Mouse (Mus musculus): Measurements from ENCODE around the gene Zmynd15.
"Not testable (repeated sequence)": the region's sequence is repeated elsewhere in the genome, so short reads cannot be mapped to it uniquely, and the experiment has no call there.

Gene Zmynd15

DNA sequence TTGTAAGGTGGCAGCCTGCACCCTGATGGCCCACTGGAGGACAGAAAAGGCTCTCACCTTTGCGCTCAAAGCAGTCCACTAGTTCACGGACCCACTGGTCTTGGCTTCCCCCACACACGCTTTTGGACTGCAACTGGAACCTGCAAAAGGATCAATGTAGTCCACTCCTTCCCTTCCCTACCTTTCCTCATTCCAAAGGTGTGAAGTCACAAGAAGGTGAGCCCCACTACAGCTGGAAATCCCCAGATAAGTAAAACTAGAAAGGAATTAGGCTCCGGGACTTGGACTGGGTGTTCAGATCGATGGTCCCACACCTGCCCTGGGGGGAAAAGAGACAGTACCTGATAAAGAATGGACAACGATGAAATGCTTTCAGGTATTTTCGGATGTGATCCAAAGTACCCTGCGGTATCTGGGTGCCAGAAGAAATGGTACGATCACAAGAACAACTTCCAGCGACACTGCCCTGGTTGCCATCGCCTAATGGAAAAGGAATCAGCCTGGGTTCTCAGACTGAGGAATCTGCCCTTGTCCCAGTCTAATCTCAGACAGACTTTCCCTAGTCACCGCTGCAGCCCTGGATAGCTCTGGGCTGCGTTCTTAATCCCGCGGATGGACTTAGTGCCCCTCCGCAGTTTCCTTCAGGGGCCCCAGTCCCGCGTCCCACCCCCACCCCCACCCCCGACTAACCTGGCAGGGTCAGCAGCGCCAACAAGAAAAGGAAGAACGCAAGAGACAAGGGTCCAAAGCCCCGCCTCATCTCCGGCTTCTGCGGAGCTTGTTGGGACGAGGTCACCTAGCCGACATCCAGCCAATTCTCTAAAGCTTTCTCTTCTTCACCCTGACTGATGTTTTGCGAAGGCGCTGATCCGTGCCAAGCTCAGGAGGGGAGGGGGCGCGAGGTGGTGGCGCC lies at the start of gene Zmynd15:
Gene Zmynd15, plus strand, starts transcription at position 746 of the 913 bp plus-strand sequence.
- no peak for DNase-seq (ENCODE audit: low spot score in 2 of 2)

DNA sequence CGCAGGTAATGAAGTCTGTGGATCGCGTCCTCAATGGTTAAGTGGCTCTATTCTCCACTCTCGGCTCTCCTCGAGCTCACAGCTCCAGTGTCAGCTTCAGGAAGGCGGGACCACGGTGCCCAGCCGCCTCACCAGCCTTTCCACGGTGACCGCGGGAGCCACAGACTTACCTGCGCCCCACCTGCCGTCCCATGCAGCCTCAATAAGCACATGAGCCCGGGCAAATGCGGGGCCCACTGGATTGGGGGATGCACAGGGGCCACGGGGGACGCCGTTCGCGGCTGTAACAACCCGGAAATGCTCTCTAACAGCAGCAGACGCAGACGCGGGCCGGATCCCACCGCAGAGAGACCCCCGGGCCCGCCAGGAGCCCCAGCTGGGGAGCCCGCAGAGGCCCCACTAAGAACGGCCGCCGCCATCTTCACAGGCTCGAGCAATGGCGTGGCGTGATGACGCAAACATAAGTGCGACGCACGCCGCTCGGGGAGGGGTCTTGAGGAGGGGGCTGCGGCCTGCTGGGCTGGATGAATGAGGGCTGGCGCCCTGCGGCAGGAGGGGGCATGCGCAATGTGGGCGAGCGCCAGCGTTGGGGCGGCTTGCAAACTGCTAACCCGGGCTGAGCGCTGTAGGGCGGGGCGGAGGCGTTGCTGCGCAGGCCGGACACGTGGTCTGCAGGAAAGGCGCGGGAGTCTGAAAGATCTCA lies 49.5 kb upstream of the Zmynd15 start, which contains the start of gene Pelp1:
Gene Pelp1, minus strand, starts transcription at position 438 of the 703 bp plus-strand sequence.
- peak; percentile 91 to 92 for DNase-seq (ENCODE audit: low spot score in 2 of 2)

DNA sequence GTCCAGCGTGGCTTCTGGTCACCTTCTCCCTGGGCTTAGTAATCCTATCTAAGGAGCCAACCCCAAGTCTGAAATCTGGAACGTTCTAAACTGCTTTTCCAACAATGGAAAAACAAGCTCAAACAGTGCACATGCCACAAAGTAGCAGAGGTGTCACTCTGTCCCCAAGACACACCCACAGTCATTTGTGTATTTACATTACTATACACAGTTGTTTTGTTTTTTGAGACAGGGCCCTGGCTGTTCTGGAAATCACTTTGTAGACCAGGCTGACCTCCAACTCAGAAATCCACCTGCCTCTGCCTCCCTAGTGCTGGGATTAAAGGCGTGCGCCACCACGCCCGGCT lies 49.0 kb upstream of the Zmynd15 start:
- no peak for DNase-seq (ENCODE audit: low spot score in 2 of 2)

DNA sequence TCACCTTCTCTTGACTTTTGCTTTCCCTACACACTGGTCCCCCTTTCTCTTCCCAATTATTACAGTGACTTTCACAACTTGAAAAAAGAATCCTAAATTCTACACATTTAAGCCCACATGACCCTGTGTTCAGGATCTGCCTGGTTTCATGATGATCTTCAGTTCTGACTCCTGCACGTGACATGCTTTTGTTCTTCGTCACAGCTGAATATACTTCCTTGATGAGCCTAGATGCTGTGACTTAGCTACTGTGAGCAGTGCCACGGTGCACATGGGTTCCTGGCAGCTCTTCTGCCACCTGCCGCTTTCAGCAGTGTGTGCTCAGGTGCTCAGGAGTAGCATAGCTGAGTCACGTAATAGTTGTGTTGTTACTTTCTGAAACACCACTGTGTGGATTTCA lies 46.6 kb upstream of the Zmynd15 start:
- DNase-seq (ENCODE audit: low spot score in 2 of 2): no peak

DNA sequence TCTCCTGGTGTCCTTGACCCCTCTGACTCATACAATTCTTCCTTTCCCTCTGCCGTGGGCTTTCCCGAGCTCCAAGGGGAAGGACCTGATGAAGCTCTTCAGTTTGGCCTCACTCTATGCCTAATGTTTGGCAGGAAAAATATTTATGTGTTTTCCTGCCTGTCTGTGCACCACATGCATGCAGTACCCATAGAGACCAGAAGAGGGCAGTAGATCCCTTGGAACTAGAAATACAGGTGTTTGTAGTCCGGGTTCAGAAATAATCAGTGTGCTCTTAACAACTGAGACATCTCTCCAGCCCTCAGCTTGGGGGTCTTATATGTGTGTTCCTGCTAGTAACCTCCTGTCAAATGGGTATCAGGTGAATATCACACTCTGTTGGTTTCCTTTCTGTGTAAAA lies 45.3 kb upstream of the Zmynd15 start:
- peak; percentile 71 to 78 for DNase-seq (ENCODE audit: low spot score in 2 of 2)

DNA sequence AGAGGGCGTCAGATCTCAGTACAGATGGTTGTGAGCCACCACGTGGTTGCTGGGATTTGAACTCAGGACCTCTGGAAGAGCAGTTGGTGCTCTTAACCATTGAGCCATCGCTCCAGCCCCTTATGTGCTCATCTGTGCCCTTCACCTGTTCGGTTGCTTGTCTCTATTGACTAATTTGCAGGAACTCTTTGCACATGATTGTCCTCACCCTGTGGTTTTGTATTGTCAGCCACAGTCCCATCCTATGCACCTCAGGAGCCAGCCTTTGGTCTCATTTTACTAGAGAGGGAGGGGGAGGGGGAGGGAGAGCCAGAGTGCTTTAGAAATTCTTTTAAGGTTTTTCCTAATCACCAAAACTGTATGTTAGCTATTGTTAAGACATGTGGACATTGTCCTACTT lies 41.0 kb upstream of the Zmynd15 start:
- no peak for DNase-seq (ENCODE audit: low spot score in 2 of 2)

DNA sequence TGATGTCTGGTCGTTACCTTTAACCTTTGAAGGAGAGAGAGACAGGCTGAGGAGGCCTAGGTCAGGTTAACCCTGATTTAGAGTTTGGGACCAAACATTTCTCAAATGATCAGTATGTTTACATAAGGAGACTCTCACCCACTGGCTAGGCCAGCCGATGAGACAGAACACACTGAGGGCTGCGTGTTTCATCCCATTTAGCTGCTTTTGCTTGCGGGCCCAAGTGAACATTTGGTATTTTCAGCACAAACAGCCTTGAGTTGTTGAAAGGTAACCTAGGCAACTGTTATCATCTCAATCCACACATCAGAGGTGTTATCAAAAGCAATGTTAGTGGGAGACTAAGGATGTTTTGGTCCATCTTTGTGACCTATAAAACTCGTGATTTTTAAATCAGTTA lies 39.7 kb upstream of the Zmynd15 start:
- DNase-seq (ENCODE audit: low spot score in 2 of 2): no peak

DNA sequence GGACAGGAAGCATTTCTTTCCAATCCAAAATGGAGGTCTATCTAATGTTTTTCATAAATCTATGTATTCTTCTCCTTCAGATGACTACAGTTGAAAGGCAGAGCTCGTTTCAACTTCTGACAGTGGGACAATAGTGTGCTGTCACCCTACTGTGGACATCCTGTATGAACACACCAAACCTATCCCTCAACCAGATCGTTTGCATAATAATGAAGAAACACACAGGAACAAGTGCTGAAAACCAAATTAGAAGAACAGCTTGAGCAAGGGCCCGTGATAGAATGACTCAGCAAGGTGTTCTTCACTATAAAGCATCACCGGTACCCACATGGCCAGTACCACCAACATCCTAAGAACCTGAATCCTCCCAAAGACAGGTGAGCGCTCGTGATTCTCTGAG lies 32.6 kb upstream of the Zmynd15 start:
- not testable (repeated sequence) for DNase-seq (ENCODE audit: low spot score in 2 of 2)

DNA sequence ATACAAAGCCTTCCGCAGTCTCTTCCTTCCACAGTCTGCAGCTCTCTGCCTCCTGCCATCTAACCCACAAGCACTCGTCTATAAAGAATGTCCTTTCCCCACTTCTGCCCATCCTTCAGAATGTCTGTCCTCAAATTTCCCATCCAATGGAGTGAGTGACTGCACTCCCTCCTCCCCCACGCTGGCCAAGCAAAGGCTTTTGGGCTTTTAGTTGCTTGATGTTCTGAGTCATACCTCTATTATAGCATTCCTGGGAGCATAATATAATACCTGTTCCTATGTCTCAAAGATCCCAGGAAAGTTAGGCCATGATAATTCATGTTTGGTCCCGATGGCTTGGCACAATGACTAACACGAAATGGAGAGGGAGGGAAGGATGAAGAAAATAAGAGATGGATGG lies 27.7 kb upstream of the Zmynd15 start:
- DNase-seq (ENCODE audit: low spot score in 2 of 2): no peak

DNA sequence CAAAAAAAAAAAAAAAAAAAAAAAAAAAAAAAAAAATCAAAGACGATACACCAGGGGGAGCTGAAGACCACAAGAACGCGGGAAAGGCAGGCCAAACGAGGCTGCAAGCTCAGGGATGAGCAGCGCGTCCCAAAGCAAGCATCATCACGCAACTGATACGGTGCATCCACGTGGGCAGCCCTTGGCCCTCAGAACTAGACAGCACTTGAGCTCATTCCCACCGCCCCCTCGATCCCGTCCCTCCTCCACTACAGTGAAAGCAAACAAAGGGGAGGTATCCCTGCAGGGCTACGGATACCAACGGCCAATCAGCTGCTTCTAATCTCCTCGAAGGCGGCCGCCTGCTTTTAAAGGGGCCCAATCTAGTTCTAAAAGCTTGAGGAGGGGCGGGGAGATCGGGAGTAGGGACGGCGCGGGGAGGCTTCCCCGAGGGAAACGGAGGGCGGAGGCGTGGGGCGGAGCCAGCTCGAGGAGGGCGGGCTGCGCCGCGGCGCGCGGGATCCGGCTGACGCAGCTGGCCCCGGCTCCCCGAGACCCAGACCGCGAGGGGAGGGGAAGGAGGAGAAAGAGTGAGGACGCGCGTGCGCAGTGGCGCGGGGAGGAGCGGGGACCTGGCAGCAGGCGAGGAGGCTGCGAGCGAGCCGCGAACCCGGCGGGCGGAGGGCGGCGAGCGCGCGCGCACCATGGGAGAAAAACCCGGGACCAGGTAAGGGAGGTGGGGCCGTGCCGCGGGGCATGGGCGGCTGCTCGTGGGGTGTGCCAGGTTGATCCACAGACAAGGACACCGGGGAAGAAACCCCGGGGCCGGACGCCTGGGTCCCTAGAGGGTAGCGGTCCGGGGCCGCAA lies 27.0 kb upstream of the Zmynd15 start, which contains the start of gene Arrb2:
Gene Arrb2, plus strand, starts transcription at position 588 of the 847 bp plus-strand sequence.
- DNase-seq (ENCODE audit: low spot score in 2 of 2): peak; percentile 97 to 99

DNA sequence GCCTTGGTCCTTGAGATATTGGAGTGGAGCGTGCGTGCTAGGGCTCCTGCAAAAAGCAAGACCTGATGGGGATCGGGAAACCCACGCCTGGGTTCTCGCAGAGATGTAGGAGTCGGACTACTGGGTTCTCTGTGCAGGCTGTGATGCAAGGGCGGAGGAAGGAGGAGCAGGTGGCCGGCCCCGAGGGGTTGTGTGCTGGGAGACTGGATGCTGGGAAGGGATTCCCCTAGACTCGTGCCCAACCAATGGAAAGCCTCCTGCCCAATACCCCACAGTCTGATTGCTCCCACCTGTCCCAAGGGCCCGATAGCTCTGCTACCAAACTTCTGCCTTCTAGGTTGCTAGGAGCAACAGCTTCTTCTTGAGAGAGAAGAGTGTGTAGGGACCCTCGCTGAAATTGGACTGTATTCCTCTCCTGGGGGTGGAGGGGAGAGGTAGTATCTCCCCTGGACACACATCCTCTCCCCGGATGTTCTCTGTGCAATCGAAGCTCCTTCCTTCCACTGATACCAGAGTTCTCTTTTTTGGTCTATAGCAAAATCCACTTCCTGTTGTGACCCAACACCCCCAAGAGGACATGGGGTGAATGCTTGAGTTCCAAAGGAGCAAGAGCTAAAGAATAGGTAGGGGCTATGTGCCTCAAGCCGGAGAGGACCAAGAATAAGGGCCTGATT lies 26.2 kb upstream of the Zmynd15 start:
- peak; percentile 57 to 62 for DNase-seq (ENCODE audit: low spot score in 2 of 2)

DNA sequence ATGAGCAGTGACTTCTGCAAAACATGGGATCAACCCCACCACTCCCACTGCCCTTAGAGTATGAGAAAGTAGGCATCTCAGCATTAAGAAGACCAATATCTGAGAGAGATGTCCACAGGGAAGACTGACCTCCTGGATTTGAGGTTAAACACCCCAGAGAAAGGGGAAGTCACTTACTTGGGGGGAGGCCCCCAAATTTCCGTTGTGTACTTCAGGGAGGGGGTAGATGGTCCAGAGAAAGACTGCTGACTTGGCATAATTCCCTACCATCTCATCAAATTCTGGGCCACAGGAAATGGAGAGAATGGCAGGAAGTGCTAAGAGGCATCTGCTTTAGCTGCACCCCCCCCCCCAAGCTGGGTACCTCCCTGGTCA lies 25.7 kb upstream of the Zmynd15 start:
- DNase-seq (ENCODE audit: low spot score in 2 of 2): no peak

DNA sequence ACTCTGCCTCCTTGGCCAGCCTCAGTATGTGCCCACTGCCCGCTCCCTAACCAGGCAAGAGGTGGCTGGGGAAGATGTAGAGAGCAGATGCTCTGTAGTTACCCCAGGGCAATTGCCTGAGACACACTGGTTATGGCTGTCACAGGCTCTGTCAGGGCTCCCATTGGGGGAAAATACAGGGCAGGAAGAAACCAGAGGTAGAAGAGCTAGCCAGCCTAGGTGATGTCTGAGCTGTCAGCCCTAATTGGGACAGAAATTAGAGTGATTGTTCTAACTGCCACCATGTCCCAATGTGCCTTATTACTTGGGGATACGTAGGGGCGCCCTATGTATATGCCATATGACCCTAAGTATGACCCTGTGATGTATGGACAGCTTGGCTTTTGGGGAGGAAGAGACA lies 25.3 kb upstream of the Zmynd15 start:
- DNase-seq (ENCODE audit: low spot score in 2 of 2): no peak

DNA sequence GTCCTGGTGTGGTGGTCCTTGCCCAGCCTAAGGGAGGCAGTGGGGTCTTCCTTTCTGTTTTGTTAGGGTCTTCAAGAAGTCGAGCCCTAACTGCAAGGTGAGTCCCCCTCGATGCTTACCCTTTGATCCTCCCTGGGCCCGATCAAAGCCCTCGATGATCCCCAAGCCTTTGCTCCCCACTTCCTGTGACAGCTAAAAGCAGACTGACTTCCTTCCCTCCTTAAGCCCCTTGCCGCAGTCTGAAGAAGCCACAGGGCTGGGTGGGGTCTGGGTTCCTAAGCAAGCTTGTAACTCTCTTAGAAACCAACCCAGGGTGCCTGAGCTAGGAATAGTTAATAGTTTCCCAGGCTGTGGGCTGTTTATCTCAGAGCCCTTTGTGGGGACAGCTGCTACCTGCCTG lies 23.8 kb upstream of the Zmynd15 start:
- no peak for DNase-seq (ENCODE audit: low spot score in 2 of 2)

DNA sequence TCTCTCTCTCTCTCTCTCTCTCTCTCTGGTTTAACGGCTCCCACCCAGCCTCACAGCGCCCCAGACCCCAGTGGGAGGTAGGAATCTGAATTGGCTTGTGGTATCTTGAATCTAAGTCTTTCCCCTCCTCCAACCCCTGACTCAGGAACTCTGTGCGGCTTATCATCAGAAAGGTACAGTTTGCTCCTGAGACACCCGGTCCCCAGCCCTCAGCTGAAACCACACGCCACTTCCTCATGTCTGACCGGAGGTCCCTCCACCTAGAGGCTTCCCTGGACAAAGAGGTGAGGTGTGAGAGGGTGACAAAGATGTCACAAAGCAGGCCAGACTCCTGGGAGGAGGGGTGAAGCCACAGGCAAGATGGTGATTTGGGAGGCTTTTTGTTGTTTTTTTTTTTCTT lies 21.8 kb upstream of the Zmynd15 start:
- DNase-seq (ENCODE audit: low spot score in 2 of 2): no peak

DNA sequence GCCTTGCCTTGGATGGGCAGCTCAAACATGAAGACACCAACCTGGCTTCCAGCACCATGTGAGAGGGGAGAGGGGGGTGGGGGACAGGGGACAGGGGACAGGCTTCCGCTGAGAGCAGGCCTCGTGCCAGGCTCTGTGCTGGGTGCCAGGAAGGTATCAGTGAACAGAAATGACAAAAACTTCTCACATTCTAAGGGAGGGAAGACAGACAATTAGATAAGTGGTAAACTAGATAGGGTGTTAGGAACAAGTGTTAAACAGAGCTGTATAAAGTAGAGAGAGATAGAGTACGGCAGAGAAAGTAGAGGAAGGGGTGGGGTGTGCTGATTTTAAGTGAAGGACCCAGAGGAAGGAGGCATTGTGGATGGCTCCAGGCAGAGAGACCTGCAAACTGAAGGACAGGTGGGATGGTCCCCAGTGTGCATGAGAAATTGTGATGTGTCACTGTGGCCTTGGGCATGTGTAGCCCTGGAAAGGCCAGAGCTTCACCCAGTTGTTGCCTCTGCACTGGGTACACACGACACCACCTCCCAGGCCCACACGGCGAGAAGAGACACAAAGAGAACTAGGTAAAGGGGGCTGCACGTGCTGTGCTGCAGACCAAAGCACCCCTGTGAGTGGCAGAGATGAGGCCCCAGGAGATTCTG lies 20.4 kb upstream of the Zmynd15 start:
- DNase-seq (ENCODE audit: low spot score in 2 of 2): no peak

DNA sequence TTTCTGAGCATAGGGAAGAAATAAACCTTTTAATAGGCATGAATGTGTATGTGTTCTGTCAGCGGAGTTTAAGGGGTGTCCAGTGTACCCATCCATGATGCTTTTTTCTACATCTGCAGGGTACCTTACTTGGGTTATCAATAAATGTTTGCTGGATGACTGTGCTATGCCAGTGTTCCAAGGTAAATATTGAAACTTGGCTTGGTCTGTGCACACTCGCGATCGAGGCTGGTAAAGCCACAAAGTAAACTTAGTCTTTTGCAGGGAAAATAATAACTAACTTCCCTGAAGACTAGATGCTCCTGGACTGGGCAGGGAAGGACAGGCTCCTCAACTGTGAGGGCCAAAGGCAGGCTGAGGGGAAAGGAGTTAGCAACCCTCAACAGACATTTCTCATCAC lies 18.6 kb upstream of the Zmynd15 start:
- DNase-seq (ENCODE audit: low spot score in 2 of 2): no peak

DNA sequence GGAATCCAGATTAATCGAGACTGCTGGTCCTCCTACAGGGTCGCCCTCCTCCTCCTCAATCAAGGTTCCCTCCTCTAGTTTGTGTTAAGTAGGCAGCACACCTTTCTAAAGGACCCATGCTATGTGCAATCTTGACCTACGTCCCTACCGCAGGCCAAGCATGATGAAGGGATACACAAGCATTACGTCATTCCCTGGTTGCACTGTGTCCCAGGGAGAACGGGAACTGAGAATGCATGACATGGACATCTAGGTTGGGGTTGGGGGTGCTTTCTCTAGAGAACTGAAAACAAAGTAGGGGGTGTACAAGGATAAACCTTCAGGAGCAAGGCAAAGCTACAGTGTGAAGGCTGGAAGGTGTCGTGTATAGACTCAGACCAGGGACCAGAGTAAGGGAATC lies 17.4 kb upstream of the Zmynd15 start:
- no peak for DNase-seq (ENCODE audit: low spot score in 2 of 2)

DNA sequence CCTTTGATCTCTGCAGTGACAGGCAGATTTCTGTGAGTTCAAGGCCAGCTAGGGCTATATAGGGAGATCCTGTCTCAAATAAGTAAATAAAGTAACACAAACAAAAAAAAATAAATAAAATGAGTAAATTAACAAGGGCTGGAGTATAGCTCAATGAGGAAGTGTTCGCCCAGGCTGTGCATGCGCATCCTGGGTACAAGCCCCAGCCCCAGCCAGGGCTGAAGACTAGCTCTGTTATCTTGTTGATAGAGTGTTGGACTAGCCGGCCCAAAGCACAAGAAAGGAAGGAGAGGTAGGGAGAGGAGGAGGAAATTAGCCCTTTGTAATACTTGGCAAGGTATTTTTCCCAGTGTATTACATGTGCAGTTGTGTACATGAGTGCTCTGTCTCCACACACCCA lies 15.3 kb upstream of the Zmynd15 start:
- no peak for DNase-seq (ENCODE audit: low spot score in 2 of 2)

DNA sequence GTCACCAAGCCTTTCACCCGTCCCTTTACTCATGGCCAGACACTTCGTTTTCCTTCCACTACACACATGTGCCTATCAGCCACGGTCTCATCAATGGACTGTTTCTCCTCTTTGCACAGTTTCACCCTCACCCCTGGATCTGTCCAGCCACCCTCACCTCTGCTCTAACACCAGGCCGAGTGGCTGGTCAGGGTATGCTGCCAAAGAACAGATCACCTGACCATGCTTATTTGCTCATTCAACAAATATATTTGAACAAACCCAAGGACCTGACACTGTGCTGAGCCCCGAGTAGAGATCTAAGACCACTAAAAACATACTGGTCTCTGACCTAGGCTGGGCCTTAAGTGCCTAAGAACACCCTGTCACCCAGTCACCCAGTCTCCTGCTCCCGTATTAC lies 14.6 kb upstream of the Zmynd15 start:
- DNase-seq (ENCODE audit: low spot score in 2 of 2): no peak

DNA sequence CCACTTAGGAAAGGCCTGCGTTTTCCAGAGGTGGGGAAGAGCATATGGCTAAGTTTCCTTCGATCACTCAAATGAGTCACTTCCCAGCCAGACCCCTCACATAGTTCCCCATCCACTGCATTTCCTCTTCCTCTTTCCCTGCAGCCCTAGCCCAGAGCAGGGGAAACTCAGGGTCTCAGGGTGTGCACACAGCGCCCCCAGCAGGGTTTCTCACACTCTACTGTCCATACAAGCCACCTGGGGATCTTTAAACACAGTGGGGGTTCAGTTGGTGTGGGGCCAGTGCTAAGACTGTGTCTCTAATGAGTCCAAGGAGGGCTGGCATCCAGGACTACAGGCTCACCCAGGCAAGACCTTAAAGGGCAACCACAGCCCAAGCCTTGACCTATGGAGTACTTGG lies 12.5 kb upstream of the Zmynd15 start:
- DNase-seq (ENCODE audit: low spot score in 2 of 2): no peak
